Mouse (Mus musculus) cortical plate, adult 2 months (tissue): ENCODE measurements at regions not wholly inside any gene's neighbourhood (a gene's known extent, or its start where the extent isn't known, plus 50 kb on each side); places are given as distances from the start of the nearest gene placed in this dataset.

Source experiments
- CTCF ChIP-seq: fragments of 200-500 bp; IDR thresholded peaks from 2 replicates; pipeline ENCODE4 v1.5.1; 2011; ENCODE audit warnings: mild to moderate bottlenecking, control low read depth, low read length; ENCODE audit not compliant: insufficient read depth; ENCODE audit errors: extremely low read depth
- POLR2A ChIP-seq: fragments of 200-500 bp; IDR thresholded peaks from 2 replicates; pipeline ENCODE4 v1.6.1; 2011; ENCODE audit warnings: mild to moderate bottlenecking, low read length, control low read depth; ENCODE audit not compliant: insufficient read depth; ENCODE audit errors: extremely low read depth

DNA sequence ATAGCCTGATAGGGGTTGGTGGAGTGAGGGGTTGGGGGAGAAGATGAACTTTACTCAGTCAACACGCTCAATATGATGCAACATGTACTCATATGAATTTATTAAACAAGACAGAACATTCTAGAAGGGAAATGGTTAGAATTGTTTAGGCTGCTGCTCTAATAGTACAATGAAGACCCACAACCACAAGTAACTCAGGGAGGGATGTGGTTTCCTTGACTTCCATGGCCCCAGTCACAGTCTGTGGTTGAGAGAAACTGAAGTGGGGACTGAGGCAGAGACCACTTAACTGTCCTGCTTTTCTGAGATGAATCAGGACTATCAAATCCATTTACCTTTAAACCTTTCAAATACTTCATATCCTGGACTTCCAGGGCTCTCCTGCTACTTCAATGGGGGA, 120.5 kb upstream of the Rbm19 start:
- no peak for TF ChIP-seq CTCF
- no peak for TF ChIP-seq POLR2A
